Mouse (Mus musculus) liver, adult 2 months (tissue): Measurements from ENCODE around the gene Wdr3.

Experiments used
- CTCF ChIP-seq: fragments of 200-500 bp; IDR thresholded peaks from 2 replicates; pipeline ENCODE4 v1.5.1; 2011; ENCODE audit warnings: low read depth, low read length, control low read depth
- POLR2A ChIP-seq: fragments of 200-500 bp; IDR thresholded peaks from 2 replicates; pipeline ENCODE4 v1.6.1; 2011; ENCODE audit warnings: low read length, control low read depth; ENCODE audit not compliant: insufficient read depth; ENCODE audit errors: extremely low read depth

DNA sequence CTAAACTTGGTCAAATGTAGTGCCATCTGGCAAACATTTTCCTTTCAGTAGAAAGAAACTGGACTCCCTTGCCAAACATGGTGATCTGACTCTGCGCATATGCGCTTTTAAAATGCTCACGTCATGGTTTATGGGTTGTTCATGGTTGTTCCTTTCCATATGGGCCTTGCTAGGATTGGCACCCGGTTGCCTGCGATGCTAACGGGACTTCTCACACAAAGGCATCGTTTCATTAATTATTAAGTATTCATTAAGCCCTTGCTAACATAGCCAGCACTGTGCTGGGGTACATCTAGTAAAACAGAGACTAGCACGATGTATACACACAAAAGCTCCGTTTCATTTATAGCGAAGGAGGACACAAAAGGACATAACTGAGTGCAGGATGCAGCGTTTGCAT lies 27.7 kb upstream of the Wdr3 start:
- TF ChIP-seq CTCF = no peak
- TF ChIP-seq POLR2A = no peak
